Mouse (Mus musculus): Measurements from ENCODE around the gene Fam81b. TPM values are rescaled to one million over a fixed set of nuclear protein-coding genes. Genes with fewer than 3 reads are reported as not detected.

Gene Fam81b
- polyA plus RNA-seq (2012) = not detected in 2 replicates

GRCm38 (mm10) chr13:76304637-76305122, at the start of gene Fam81b:
Gene Fam81b, minus strand, starts transcription at chr13:76305072.

Other genes starting within 250 kb of the Fam81b start
- 1.7 and 2.3 TPM in 2 replicates for gene Gpr150, start 248.1 kb downstream of the Fam81b start, polyA plus RNA-seq (2012)
- gene Arsk, start 206.4 kb downstream of the Fam81b start, polyA plus RNA-seq (2012) = 5.5 and 5.8 TPM in 2 replicates
- 0.78 and 1.3 TPM in 2 replicates for gene Ttc37, start 206.3 kb downstream of the Fam81b start, polyA plus RNA-seq (2012)
- gene Mctp1, start 79.5 kb upstream of the Fam81b start, polyA plus RNA-seq (2012) = 1.4 and 1.5 TPM in 2 replicates

Data from megakaryocyte-erythroid progenitor cell, adult 5 weeks (primary cell).